Mouse (Mus musculus) intestine, postnatal 0 days (tissue): ENCODE data around the gene B430305J03Rik. TPM values are rescaled to one million over a fixed set of nuclear protein-coding genes. Genes with fewer than 3 reads are reported as not detected.

Experiments
- ATAC-seq: fragments of 200-750 bp; cut with Nextera tagmentation; 2 replicates; pipeline ENCODE4 v1.8.0; 2017; ENCODE audit warnings: mild to moderate bottlenecking, moderate TSS enrichment, moderate library complexity
- H3K27ac ChIP-seq: fragments of 300-500 bp; sonication (generic); 2 replicates; pipeline ENCODE4 v1.5.1; 2014; ENCODE audit warnings: mild to moderate bottlenecking, low read depth, low read length, moderate library complexity
- H3K27me3 ChIP-seq: fragments of 300-500 bp; sonication (generic); replicated peaks from 2 replicates; pipeline ENCODE4 v1.6.1; 2014; ENCODE audit warnings: low read length, mixed read lengths; ENCODE audit not compliant: control insufficient read depth, insufficient read depth
- H3K36me3 ChIP-seq: fragments of 300-500 bp; sonication (generic); 2 replicates; pipeline ENCODE4 v1.6.1; 2014; ENCODE audit warnings: mild to moderate bottlenecking, moderate library complexity; ENCODE audit not compliant: control insufficient read depth, insufficient read depth
- H3K4me1 ChIP-seq: fragments of 300-500 bp; sonication (generic); replicated peaks from 2 replicates; pipeline ENCODE4 v1.6.1; 2014; ENCODE audit warnings: antibody characterized with exemption, low read length, mixed read lengths; ENCODE audit not compliant: control insufficient read depth, insufficient read depth
- H3K4me2 ChIP-seq: fragments of 300-500 bp; sonication (generic); replicated peaks from 2 replicates; pipeline ENCODE4 v1.6.1; 2014; ENCODE audit warnings: low read depth, mild to moderate bottlenecking, moderate library complexity
- H3K4me3 ChIP-seq: fragments of 300-500 bp; sonication (generic); 2 replicates; pipeline ENCODE4 v1.5.1; 2014; ENCODE audit warnings: low read depth, low read length
- H3K9ac ChIP-seq: fragments of 300-500 bp; sonication (generic); 2 replicates; pipeline ENCODE4 v1.6.1; 2014; ENCODE audit warnings: mild to moderate bottlenecking, low read depth, low read length
- H3K9me3 ChIP-seq: fragments of 300-500 bp; sonication (generic); 2 replicates; pipeline ENCODE4 v1.6.1; 2016; ENCODE audit warnings: mixed run types; ENCODE audit not compliant: control insufficient read depth
- CTCF ChIP-seq: sonication (generic); IDR thresholded peaks from 2 replicates; pipeline ENCODE4 v1.5.1; 2016; ENCODE audit warnings: low read depth, mild to moderate bottlenecking, control low read depth, antibody characterized with exemption, moderate library complexity
- WGBS: fragments of 180-500 bp; shearing (Covaris S2); extraction: QIAGEN DNeasy Blood & Tissue Kit; methylation state at CpG from one replicate; pipeline ENCODE4 v1.1.7; 2014; 5-methylcytosine and 5-hydroxymethylcytosine counted together
- polyA plus RNA-seq: library from polyadenylated mRNA; unstranded; fragments of >200 nt; fragmentation: Nextera tagmentation; extraction: Ambion mirVana; gene quantifications from 2 replicates; pipeline ENCODE4 v1.2.1, GENCODE M21; 2015

B430305J03Rik gene
- polyA plus RNA-seq = not detected in 2 replicates

DNA sequence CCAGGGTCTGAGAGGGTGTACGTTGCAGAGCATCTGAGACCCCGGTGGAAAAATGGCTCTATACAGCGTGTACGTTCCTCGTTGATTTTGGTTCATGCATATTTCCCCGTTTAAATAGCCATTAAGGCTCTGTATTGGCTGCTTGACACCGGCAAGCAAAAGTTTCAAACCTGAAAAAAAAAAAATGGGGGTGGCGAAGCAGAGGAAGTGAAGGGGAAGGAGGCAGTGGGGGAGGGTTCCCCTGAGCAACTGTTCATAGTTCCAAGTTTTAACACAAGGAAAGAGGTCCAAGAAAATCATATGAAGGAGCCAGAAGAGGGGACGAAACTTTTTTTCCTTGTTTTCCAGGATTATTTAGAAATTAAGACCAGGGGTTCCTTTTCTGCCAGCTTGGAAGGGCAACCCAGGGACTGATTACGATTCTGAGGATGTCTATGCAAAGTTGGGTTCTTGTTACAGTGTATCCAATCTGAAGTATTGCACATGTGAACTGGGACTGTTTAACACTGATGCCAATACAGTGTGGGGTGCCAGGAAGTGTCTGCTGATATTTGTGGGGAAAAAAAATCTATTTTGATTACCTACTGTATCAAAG, at the start of gene B430305J03Rik:
TSS of gene B430305J03Rik (minus strand) at position 173 of the 595 bp plus-strand sequence.
- no peaks in the 10 kb centered on the region for H3K27me3 ChIP-seq
- no peaks in the 10 kb centered on the region for H3K9me3 ChIP-seq
- H3K4me2 ChIP-seq = peak within 1 kb of the TSS; percentile 93
- 4% methylated on average over 10 of the region's 10 CpGs for WGBS
- no peaks in the 10 kb centered on the region for H3K4me1 ChIP-seq
- ATAC-seq = no peak
- peak within 1 kb of the TSS; percentile 88; the same call in 1 of the 2 replicates for H3K27ac ChIP-seq
- H3K4me3 ChIP-seq = peak within 1 kb of the TSS; percentile 83
- TF ChIP-seq CTCF = no peak
- H3K36me3 ChIP-seq = no peaks in the 10 kb centered on the region
- H3K9ac ChIP-seq = peak within 1 kb of the TSS; percentile 69

DNA sequence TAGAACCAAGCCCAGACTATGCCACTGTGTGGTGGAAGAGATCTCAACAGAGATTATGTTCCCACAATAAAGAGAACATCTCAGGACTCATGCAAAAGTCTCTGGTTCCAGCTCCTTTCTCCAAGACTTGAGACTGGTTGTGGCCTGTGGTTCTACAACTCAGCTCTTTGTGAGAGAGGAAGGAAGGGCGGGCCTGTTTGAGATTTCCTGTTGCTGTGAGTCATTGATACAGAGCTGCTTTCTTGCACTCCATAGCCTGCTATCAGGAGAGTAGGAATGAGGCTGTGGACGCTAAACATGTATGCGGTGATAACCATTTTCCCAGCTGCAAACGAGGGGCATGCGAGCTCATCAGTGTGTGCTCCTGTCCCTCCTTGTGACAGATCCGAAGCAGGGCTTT, 43.9 kb upstream of the B430305J03Rik start:
- Histone ChIP-seq H3K9me3 (no peaks in the 10 kb centered on the region), H3K4me2 (no peak overlapping the region), H3K27me3 (no peaks in the 10 kb centered on the region), H3K27ac (no peak overlapping the region), H3K4me3 (no peak overlapping the region), H3K36me3 (no peaks in the 10 kb centered on the region), H3K9ac (no peak overlapping the region), H3K4me1 (no peaks in the 10 kb centered on the region)
- TF ChIP-seq CTCF = no peak
- 71% methylated on average over 6 of the region's 6 CpGs for WGBS
- no peak for ATAC-seq

DNA sequence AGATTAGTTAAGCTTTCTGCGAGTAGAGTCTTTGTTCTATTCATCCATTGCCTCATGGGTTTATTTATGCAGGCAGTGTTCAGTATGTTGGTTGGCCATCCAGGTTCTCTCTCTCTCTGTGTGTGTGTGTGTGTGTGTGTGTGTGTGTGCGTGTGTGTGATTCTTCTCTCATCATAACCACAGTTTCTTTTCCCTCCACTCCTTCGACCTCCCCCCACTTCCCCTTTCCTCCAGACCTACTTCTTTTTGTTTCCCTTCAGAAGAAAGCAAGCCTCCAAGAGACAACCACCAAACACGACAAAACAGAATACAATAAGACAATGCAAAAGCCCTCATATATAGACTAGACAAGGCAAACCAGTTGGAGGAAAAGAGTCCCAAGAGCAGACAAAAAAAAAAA, 41.2 kb upstream of the B430305J03Rik start:
- Histone ChIP-seq H3K36me3 (no peaks in the 10 kb centered on the region), H3K9ac (no peak overlapping the region), H3K27me3 (no peaks in the 10 kb centered on the region), H3K4me2 (no peak overlapping the region), H3K27ac (no peak overlapping the region), H3K4me1 (no peaks in the 10 kb centered on the region), H3K4me3 (no peak overlapping the region), H3K9me3 (no peaks in the 10 kb centered on the region)
- WGBS = 80% methylated on average over 4 of the region's 4 CpGs
- TF ChIP-seq CTCF = no peak
- no peak for ATAC-seq

DNA sequence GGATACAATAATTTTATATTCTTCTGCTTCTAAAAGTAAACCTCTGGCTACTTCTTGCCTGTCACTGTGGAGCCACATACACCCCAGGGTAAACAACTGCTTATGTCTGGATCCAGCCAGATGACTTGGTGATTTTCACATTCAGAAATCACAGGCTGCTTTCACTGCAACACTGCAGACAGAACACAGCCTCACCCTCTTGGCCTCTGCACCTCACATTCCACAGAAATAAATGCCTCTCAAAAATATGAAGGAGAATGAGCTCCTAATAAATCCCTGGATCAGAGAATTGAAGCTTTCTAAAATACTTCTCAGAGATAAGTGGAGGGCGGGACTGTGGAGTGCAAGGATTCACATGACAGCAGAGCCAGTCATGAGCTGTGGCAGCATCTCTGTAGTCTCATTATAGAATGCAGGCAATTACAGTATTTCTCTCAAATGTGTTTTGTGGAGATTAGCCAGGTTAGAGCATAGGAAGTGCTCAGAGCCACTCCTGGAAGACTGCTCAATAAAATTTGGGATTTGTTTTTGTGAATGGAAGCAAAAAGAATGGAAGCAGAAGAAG, 35.2 kb upstream of the B430305J03Rik start:
- Histone ChIP-seq H3K27ac (no peak overlapping the region), H3K9me3 (no peaks in the 10 kb centered on the region), H3K4me2 (no peak overlapping the region), H3K4me1 (no peaks in the 10 kb centered on the region), H3K36me3 (no peaks in the 10 kb centered on the region), H3K9ac (no peak overlapping the region), H3K27me3 (no peaks in the 10 kb centered on the region), H3K4me3 (no peak overlapping the region)
- 47% methylated on average over 1 of the region's 1 CpGs for WGBS
- no peak for TF ChIP-seq CTCF
- ATAC-seq = no peak

DNA sequence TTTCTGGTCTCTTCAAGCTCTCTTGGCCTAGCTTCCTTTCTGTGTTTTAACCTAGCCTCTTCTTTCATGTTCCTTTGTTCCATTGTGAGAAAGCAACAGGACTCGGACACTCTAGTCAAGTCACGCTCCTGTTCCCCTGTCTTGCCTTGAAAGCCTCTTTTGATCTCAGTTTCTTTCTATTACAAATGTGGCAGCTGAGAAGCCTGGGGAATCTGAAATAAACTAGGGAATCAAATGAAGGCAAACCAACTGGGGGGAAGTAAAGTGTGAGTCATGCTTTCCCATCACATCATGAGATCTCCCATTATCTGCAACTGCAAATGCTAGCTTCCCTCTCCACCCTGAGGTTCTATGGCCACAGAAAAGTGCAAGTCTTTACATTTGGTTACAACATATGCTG, 31.0 kb upstream of the B430305J03Rik start:
- no peak overlapping the region for H3K4me2 ChIP-seq
- no peak for ATAC-seq
- H3K36me3 ChIP-seq = no peaks in the 10 kb centered on the region
- H3K9me3 ChIP-seq = no peaks in the 10 kb centered on the region
- TF ChIP-seq CTCF = no peak
- 86% methylated on average over 2 of the region's 2 CpGs for WGBS
- H3K27me3 ChIP-seq = no peaks in the 10 kb centered on the region
- H3K4me3 ChIP-seq = no peak overlapping the region
- no peaks in the 10 kb centered on the region for H3K4me1 ChIP-seq
- H3K27ac ChIP-seq = no peak overlapping the region
- no peak overlapping the region for H3K9ac ChIP-seq

DNA sequence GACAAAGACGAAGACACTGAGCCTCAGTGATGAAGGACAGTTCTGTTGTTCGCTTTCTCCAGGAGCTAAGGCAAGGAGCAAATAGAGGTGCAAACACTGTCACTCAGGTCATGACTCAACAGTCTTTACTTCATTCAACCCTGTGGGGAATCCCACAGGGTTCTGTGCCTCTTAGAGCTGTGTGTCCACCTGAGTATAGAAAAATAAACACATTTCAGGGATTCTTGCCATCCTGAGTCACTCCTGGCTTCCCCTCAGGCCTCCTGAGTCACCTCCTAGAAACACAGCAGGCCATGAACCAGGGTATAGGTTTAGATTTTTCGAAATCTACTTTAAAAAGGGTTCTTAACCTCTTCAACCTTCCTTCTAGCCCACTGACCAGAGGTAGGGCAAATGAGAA, 29.6 kb upstream of the B430305J03Rik start:
- Histone ChIP-seq H3K4me1 (no peaks in the 10 kb centered on the region), H3K4me3 (no peak overlapping the region), H3K27me3 (no peaks in the 10 kb centered on the region), H3K9ac (no peak overlapping the region), H3K27ac (no peak overlapping the region), H3K4me2 (no peak overlapping the region), H3K36me3 (no peaks in the 10 kb centered on the region), H3K9me3 (no peaks in the 10 kb centered on the region)
- 85% methylated on average over 3 of the region's 3 CpGs for WGBS
- no peak for ATAC-seq
- no peak for TF ChIP-seq CTCF
